Mouse (Mus musculus) bone marrow, adult 2 months (tissue): ENCODE results near the gene Capns1.

Experiments
- CTCF ChIP-seq: fragments of 200-500 bp; IDR thresholded peaks from 2 replicates; pipeline ENCODE4 v1.5.1; 2011; ENCODE audit warnings: low read length, control low read depth; ENCODE audit not compliant: control insufficient read depth, insufficient read depth
- POLR2A ChIP-seq: fragments of 200-500 bp; IDR thresholded peaks from 2 replicates; pipeline ENCODE4 v1.6.1; 2011; ENCODE audit warnings: low read depth, mild to moderate bottlenecking, control low read depth, low read length, borderline replicate concordance; ENCODE audit not compliant: control insufficient read depth

DNA sequence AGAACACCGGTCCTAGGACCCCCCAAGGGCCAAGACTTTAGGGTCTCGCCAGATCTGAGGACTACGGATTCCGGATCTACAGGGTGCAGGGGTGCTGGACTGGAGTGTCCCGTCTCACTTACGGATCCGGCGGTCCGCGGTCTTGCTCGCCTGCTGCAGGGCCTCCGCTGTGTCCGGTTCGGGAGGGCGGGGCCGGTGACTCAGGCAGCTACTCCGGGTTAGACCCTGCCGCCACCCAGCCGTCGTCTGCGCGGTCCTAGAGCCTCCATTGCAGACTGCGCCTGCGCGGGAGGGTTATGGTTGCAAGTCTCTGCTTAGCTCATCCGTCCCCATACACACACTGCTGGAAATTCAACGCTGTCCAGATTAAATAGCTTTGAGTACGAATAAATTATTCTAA, 3.7 kb downstream of the Capns1 start:
- TF ChIP-seq CTCF (no peak), POLR2A (peak; percentile 81; the same call in 1 of the 2 replicates)
